Mouse (Mus musculus): ENCODE measurements around the gene Itgb3.

GRCm38 (mm10) chr11:104631306-104631705, 23.5 kb downstream of the Itgb3 start:
- TF ChIP-seq POLR2A (IDR thresholded peaks at IDR 0.05; ENCODE audit: insufficient read length, low read depth) (no peak), MAX (IDR thresholded peaks at IDR 0.05; ENCODE audit: low read depth) (no peak), SRF (IDR thresholded peaks at IDR 0.05; ENCODE audit: control insufficient read depth, insufficient read length, low read depth) (no peak), REST (IDR thresholded peaks at IDR 0.05; ENCODE audit: insufficient read depth, insufficient read length) (no peak), CEBPB (IDR thresholded peaks at IDR 0.05; ENCODE audit: insufficient read depth, poor library complexity, severe bottlenecking) (no peak), POLR2AphosphoS2 (IDR thresholded peaks at IDR 0.05; ENCODE audit: insufficient read length, low read depth) (no peak), MYOG (IDR thresholded peaks at IDR 0.05; ENCODE audit: control insufficient read depth in 1 of 3, insufficient read depth in 1 of 3, insufficient read length in 2 of 3, low read depth in 2 of 3) (no peak), E2F4 (IDR thresholded peaks at IDR 0.05; ENCODE audit: insufficient read depth) (no peak)
